Mouse (Mus musculus) lung, postnatal 0 days (tissue): ENCODE measurements around the gene Xpo5. TPM values are rescaled to one million over a fixed set of nuclear protein-coding genes. Genes with fewer than 3 reads are reported as not detected.

ENCODE experiments used
- ATAC-seq: fragments of 200-750 bp; cut with Nextera tagmentation; 2 replicates; pipeline ENCODE4 v1.8.0; 2017; ENCODE audit warnings: moderate library complexity
- DNase-seq: peaks from one replicate; pipeline ENCODE4 v3.0.0-alpha.2; 2016; ENCODE audit warnings: low spot score
- H3K27ac ChIP-seq: fragments of 300-500 bp; sonication (generic); 2 replicates; pipeline ENCODE4 v1.5.1; 2014; ENCODE audit warnings: antibody characterized with exemption, mild to moderate bottlenecking, low read length, mixed read lengths
- H3K27me3 ChIP-seq: fragments of 300-500 bp; sonication (generic); replicated peaks from 2 replicates; pipeline ENCODE4 v1.6.1; 2014; ENCODE audit warnings: low read length, mixed read lengths; ENCODE audit not compliant: insufficient read depth
- H3K36me3 ChIP-seq: fragments of 300-500 bp; sonication (generic); 2 replicates; pipeline ENCODE4 v1.6.1; 2014; ENCODE audit warnings: low read length, mixed read lengths; ENCODE audit not compliant: insufficient read depth
- H3K4me1 ChIP-seq: fragments of 300-500 bp; sonication (generic); 2 replicates; pipeline ENCODE4 v1.6.1; 2014; ENCODE audit warnings: antibody characterized with exemption, low read depth, low read length, mixed read lengths; ENCODE audit not compliant: insufficient read depth
- H3K4me2 ChIP-seq: fragments of 300-500 bp; sonication (generic); replicated peaks from 2 replicates; pipeline ENCODE4 v1.6.1; 2014; ENCODE audit warnings: low read depth, mild to moderate bottlenecking, low read length, moderate library complexity, mixed read lengths
- H3K4me3 ChIP-seq: fragments of 300-500 bp; sonication (generic); 2 replicates; pipeline ENCODE4 v1.5.1; 2014; ENCODE audit warnings: low read depth, low read length
- H3K9ac ChIP-seq: fragments of 300-500 bp; sonication (generic); replicated peaks from 2 replicates; pipeline ENCODE4 v1.6.1; 2014; ENCODE audit warnings: low read depth, mild to moderate bottlenecking
- H3K9me3 ChIP-seq: fragments of 300-500 bp; sonication (generic); 2 replicates; pipeline ENCODE4 v1.6.1; 2016; ENCODE audit warnings: low read length, mixed read lengths
- CTCF ChIP-seq: IDR thresholded peaks from 2 replicates; pipeline ENCODE4 v1.5.1; 2016; ENCODE audit warnings: antibody characterized with exemption, mild to moderate bottlenecking
- EP300 ChIP-seq: IDR thresholded peaks from 2 replicates; pipeline ENCODE4 v1.6.1; 2016; ENCODE audit warnings: antibody characterized with exemption, mild to moderate bottlenecking, control low read depth
- WGBS: fragments of 180-500 bp; shearing (Covaris S2); extraction: QIAGEN DNeasy Blood & Tissue Kit; methylation state at CpG from one replicate; pipeline ENCODE4 v1.1.7; 2014; 5-methylcytosine and 5-hydroxymethylcytosine counted together
- polyA plus RNA-seq: library from polyadenylated mRNA; unstranded; fragments of >200 nt; fragmentation: Nextera tagmentation; extraction: Ambion mirVana; gene quantifications from 2 replicates; pipeline ENCODE4 v1.2.1, GENCODE M21; 2015

Xpo5 gene
- polyA plus RNA-seq, 1 experiment from 2014 or later: 14.8 TPM

DNA sequence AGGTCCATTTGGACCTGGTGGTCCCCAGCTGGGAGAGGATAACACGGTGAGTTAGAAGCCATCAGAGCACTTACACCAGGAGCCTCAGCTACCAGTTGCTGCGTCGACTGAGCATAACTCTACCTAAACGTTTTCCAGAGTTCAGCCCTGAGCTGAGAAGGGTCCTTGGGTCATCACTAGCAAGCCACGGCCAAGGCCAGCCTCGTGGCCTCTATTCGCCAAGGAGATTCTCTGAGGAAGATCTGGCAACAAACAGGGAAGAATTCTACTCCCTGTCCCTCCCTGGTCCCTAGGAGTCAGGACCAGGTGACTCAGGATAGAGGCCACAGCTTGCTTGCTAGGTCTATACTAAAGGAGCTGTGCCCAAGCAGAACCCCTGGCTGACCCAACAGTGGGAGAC, 64.9 kb downstream of the Xpo5 start:
- H3K9me3 ChIP-seq: no peaks in the 10 kb centered on the region
- no peak overlapping the region for H3K4me2 ChIP-seq
- no peak overlapping the region for H3K9ac ChIP-seq
- ATAC-seq: no peak
- no peak overlapping the region for H3K4me3 ChIP-seq
- peak overlapping the region; percentile 79 for H3K27ac ChIP-seq
- TF ChIP-seq EP300 (no peak), CTCF (no peak)
- WGBS: 80% methylated on average over 7 of the region's 7 CpGs
- peaks cover 20% of the 10 kb centered on the region; the same call in 1 of the 2 replicates for H3K36me3 ChIP-seq
- no peaks in the 10 kb centered on the region for H3K27me3 ChIP-seq
- DNase-seq: no peak
- H3K4me1 ChIP-seq: no peaks in the 10 kb centered on the region

GRCm38 (mm10) chr17:46268026-46268720, 65.6 kb downstream of the Xpo5 start:
- no peak overlapping the region for H3K4me3 ChIP-seq
- ATAC-seq: no peak
- H3K9ac ChIP-seq: no peak overlapping the region
- H3K36me3 ChIP-seq: peaks cover 13% of the 10 kb centered on the region; the same call in 1 of the 2 replicates
- TF ChIP-seq CTCF (no peak), EP300 (no peak)
- H3K27me3 ChIP-seq: no peaks in the 10 kb centered on the region
- no peak overlapping the region for H3K4me2 ChIP-seq
- H3K27ac ChIP-seq: peak overlapping the region; percentile 79
- no peaks in the 10 kb centered on the region for H3K4me1 ChIP-seq
- H3K9me3 ChIP-seq: no peaks in the 10 kb centered on the region
- DNase-seq: no peak
- 67% methylated on average over 10 of the region's 10 CpGs for WGBS

- H3K27ac ChIP-seq: 0 out of 2 replicates have a peak overlapping the region, but pooled peaks have one; percentile 15
Measured at GRCm38 (mm10) chr17:46269771-46270534, 67.4 kb downstream of the Xpo5 start.

DNA sequence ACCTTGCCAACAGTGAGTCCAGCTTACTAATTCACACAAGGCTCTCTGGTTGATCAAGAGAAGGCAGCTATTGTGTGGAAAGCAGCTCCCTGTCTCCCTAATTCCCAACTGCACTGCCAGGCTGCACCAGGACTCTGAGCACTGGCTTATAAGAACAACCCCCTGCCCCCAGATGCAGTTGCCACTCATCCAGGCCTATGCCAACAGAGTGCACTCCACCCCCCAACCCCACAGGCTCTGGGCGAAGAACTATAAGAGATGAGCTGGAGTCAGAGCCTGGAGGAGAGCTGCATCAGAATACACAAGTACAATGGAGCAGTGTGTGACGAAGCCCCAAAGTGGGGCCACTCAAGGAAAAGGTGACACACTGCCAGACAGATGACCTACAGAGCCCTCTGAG, 69.5 kb downstream of the Xpo5 start:
- Histone ChIP-seq H3K9ac (no peak overlapping the region), H3K36me3 (peaks cover 8% of the 10 kb centered on the region; the same call in 1 of the 2 replicates), H3K27me3 (no peaks in the 10 kb centered on the region), H3K4me2 (no peak overlapping the region), H3K27ac (no peak overlapping the region), H3K4me3 (no peak overlapping the region), H3K9me3 (no peaks in the 10 kb centered on the region), H3K4me1 (no peaks in the 10 kb centered on the region)
- TF ChIP-seq EP300 (no peak), CTCF (no peak)
- WGBS: 87% methylated on average over 2 of the region's 2 CpGs
- ATAC-seq (no peak), DNase-seq (no peak)

More at GRCm38 (mm10) chr17:46269771-46270534, 67.4 kb downstream of the Xpo5 start:
- ATAC-seq: 0 out of 2 replicates have a peak, but pooled peaks have one; percentile 6
- H3K4me3 ChIP-seq: no peak overlapping the region
- H3K36me3 ChIP-seq: peaks cover 8% of the 10 kb centered on the region; the same call in 1 of the 2 replicates
- TF ChIP-seq CTCF (no peak), EP300 (no peak)
- no peaks in the 10 kb centered on the region for H3K4me1 ChIP-seq
- WGBS: 59% methylated on average over 19 of the region's 19 CpGs
- H3K27me3 ChIP-seq: no peaks in the 10 kb centered on the region
- H3K9ac ChIP-seq: no peak overlapping the region
- DNase-seq: no peak
- no peaks in the 10 kb centered on the region for H3K9me3 ChIP-seq
- no peak overlapping the region for H3K4me2 ChIP-seq

- H3K27ac ChIP-seq: no peak overlapping the region
- H3K4me3 ChIP-seq: no peak overlapping the region
- no peak for TF ChIP-seq EP300
- TF ChIP-seq CTCF: no peak
- ATAC-seq: 0 out of 2 replicates have a peak, but pooled peaks have one; percentile 21
- H3K36me3 ChIP-seq: peaks cover 8% of the 10 kb centered on the region; the same call in 1 of the 2 replicates
- H3K9me3 ChIP-seq: no peaks in the 10 kb centered on the region
- H3K9ac ChIP-seq: no peak overlapping the region
- H3K27me3 ChIP-seq: no peaks in the 10 kb centered on the region
- H3K4me2 ChIP-seq: no peak overlapping the region
- WGBS: 78% methylated on average over 5 of the region's 5 CpGs
- no peaks in the 10 kb centered on the region for H3K4me1 ChIP-seq
- DNase-seq: no peak
Measured at GRCm38 (mm10) chr17:46272675-46273074, 70.1 kb downstream of the Xpo5 start.

DNA sequence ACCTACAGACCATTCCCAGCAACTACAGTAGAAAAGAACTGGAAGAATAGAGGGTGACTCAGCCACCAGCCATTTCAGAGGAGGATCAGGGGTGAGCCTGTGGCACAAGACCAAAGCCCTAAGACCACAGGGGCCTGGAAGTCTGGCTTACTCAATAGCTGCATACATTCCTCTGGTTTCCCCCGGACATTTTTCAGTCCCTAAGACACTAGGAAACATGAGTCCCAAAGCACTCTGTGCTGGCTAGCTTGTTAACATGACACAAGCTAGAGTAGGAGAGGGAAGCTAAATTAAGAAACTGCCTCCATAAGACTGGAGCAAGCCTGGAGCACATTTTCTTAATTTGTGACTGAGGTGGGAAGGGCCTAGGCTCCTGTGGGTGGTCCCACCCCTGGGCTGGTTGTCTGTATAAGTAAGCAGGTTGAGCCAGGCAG, 71.2 kb downstream of the Xpo5 start:
- ATAC-seq: peak; percentile 21
- H3K4me3 ChIP-seq: no peak overlapping the region
- no peak overlapping the region for H3K4me2 ChIP-seq
- H3K27ac ChIP-seq: 0 out of 2 replicates have a peak overlapping the region, but pooled peaks have one; percentile 32
- no peak for DNase-seq
- H3K4me1 ChIP-seq: no peaks in the 10 kb centered on the region
- no peaks in the 10 kb centered on the region for H3K9me3 ChIP-seq
- no peaks in the 10 kb centered on the region for H3K27me3 ChIP-seq
- WGBS: 65% methylated on average over 1 of the region's 1 CpGs
- H3K36me3 ChIP-seq: peaks cover 8% of the 10 kb centered on the region; the same call in 1 of the 2 replicates
- H3K9ac ChIP-seq: no peak overlapping the region
- no peak for TF ChIP-seq CTCF
- TF ChIP-seq EP300: no peak
